Comparison of ENCODE assay signal across 14 mouse cellular contexts in genomic region chr13:51886085-51886484, GRCm38 (mm10). TPM values are rescaled to one million over a fixed set of nuclear protein-coding genes. Genes with fewer than 3 reads are reported as not detected.
DNase-seq lines count a peak whose midpoint lies in the region; ATAC-seq and TF ChIP-seq lines count a peak whose summit lies in the region.
"Had no signal": no experiment of that assay in that cellular context is flagged by ENCODE, and none has a peak within 500 bp of the region (broad histone marks: within the 10 kb centered on the region; RNA-seq: fewer than 3 reads in every experiment).

No protein-coding gene starts in this region.

- no peak overlapping the region for H3K9ac ChIP-seq in kidney, embryonic 16.5 days (replicated peaks; ENCODE audit: low read length)
- H3K9ac ChIP-seq: embryonic facial prominence, embryonic 15.5 days; hindbrain, embryonic 15.5 days; neural tube, embryonic 12.5 days had no signal

- TF ChIP-seq POLR2A in thymus, adult 2 months (IDR thresholded peaks at IDR 0.05; ENCODE audit: control insufficient read depth, extremely low read depth, insufficient read depth, low read length, poor library complexity), result no peak

- no peaks in the 10 kb centered on the region for H3K36me3 ChIP-seq in kidney, embryonic 16.5 days (ENCODE audit: insufficient read depth, low read length)
- H3K36me3 ChIP-seq in thymus, adult 2 months (ENCODE audit: control insufficient read depth, insufficient read depth, low read length), result no peaks in the 10 kb centered on the region
- H3K36me3 ChIP-seq: embryonic facial prominence, embryonic 15.5 days; hindbrain, embryonic 15.5 days; neural tube, embryonic 12.5 days had no signal

- H3K4me1 ChIP-seq in kidney, embryonic 16.5 days (ENCODE audit: insufficient read depth, low read length), result peaks cover 26% of the 10 kb centered on the region
- H3K4me1 ChIP-seq in thymus, adult 2 months (replicated peaks; ENCODE audit: control insufficient read depth, insufficient read depth, low read length), result peaks cover 28% of the 10 kb centered on the region
- H3K4me1 ChIP-seq: hindbrain, embryonic 15.5 days had no signal

- TF ChIP-seq CTCF in thymus, adult 2 months (IDR thresholded peaks at IDR 0.05; ENCODE audit: borderline replicate concordance, control insufficient read depth, extremely low read depth, insufficient read depth, low read length, poor library complexity), result no peak

- no peak for DNase-seq in kidney, adult 18-20 months
- DNase-seq in CD8-positive naive resting alpha-beta T cell, adult 2 months (ENCODE audit: low read depth in 2 of 2, low spot score in 2 of 2), result peak; percentile 7 to 11
- peak; percentile 25 for DNase-seq in thymus, adult 2 months
- no peak for DNase-seq in left cerebral cortex, postnatal 4 days
- no peak for DNase-seq in ovary, postnatal 14 days (ENCODE audit: low spot score)
- DNase-seq: adrenal gland, postnatal 36 days; cerebellum, adult 9-11 months; right cerebral cortex, postnatal 14 days had no signal

- no peaks in the 10 kb centered on the region for H3K27me3 ChIP-seq in kidney, embryonic 16.5 days (ENCODE audit: insufficient read depth, low read length)
- no peaks in the 10 kb centered on the region; the same call in 1 of the 2 replicates for H3K27me3 ChIP-seq in thymus, adult 2 months (ENCODE audit: control insufficient read depth, insufficient read depth, low read length)
- H3K27me3 ChIP-seq: embryonic facial prominence, embryonic 15.5 days; hindbrain, embryonic 15.5 days; neural tube, embryonic 12.5 days; Patski had no signal

- no peak overlapping the region for H3K4me3 ChIP-seq in kidney, embryonic 16.5 days (ENCODE audit: low read length)
- H3K4me3 ChIP-seq in thymus, adult 2 months (ENCODE audit: control insufficient read depth, insufficient read depth, low read length), result no peak overlapping the region
- H3K4me3 ChIP-seq: embryonic facial prominence, embryonic 15.5 days; hindbrain, embryonic 15.5 days; neural tube, embryonic 12.5 days had no signal

- intact Hi-C loops in left cerebral cortex, postnatal 4 days (cut with DNase I), result no loop called here

- H3K27ac ChIP-seq in kidney, embryonic 16.5 days (ENCODE audit: low read length), result peak overlapping the region; percentile 55; the same call in 1 of the 2 replicates
- H3K27ac ChIP-seq in thymus, adult 2 months (ENCODE audit: control insufficient read depth, insufficient read depth, low read length), result peak overlapping the region; percentile 30
- H3K27ac ChIP-seq: hindbrain, embryonic 15.5 days; neural tube, embryonic 12.5 days had no signal

- ATAC-seq in kidney, embryonic 16.5 days (ENCODE audit: low FRiP score, low TSS enrichment), result no peak
- ATAC-seq in granulocyte monocyte progenitor cell, adult 5-6 weeks (replicated peaks; ENCODE audit: poor library complexity, severe bottlenecking), result peak; percentile 76

- H3K9me3 ChIP-seq in kidney, embryonic 16.5 days (ENCODE audit: low read length), result no peaks in the 10 kb centered on the region
- H3K9me3 ChIP-seq: embryonic facial prominence, embryonic 15.5 days; hindbrain, embryonic 15.5 days; neural tube, embryonic 12.5 days had no signal

- 48% methylated on average over 6 of the region's 6 CpGs for WGBS in kidney, embryonic 16.5 days
- WGBS in thymus, adult 2 months, result 13% methylated on average over 6 of the region's 6 CpGs

- H3K4me2 ChIP-seq in kidney, embryonic 16.5 days (replicated peaks; ENCODE audit: low read depth, low read length), result no peak overlapping the region
- H3K4me2 ChIP-seq: embryonic facial prominence, embryonic 15.5 days; hindbrain, embryonic 15.5 days; neural tube, embryonic 12.5 days had no signal

RNA-seq across cellular contexts. Expression of gene Gadd45g, which starts 39.6 kb away (rescaled TPM):
- 45.8 and 48.5 TPM in 2 replicates for polyA plus RNA-seq in kidney, embryonic 16.5 days (2015; fragmentation: Nextera tagmentation; extraction: Ambion mirVana)
- 0.60 and 1.8 TPM in 2 replicates for total RNA-seq in granulocyte monocyte progenitor cell, adult 5-6 weeks (2014; fragmentation: Nextera tagmentation)
- total RNA-seq in granulocyte monocyte progenitor cell, adult 5-6 weeks (2017), result 3.3 and 7.0 TPM in 2 replicates
- 15.0 and 16.2 TPM in 2 replicates for polyA plus RNA-seq in thymus, adult 2 months (2012; rRNA removed)
- total RNA-seq in left cerebral cortex, postnatal 4 days (2021), result 10 to 100 TPM in 1 of 2 experiments, 1 to 10 TPM in 1; 8.6 to 11.0 TPM

Comparison
In these comparisons a context has a peak if more than half of its experiments do, and no peak if none do; other contexts are left out.
1. DNase-seq: peak in CD8-positive naive resting alpha-beta T cell, adult 2 months (2 of 2) and thymus, adult 2 months (single experiment); none in kidney, adult 18-20 months (single experiment), left cerebral cortex, postnatal 4 days (single experiment) and ovary, postnatal 14 days (single experiment).